Mouse (Mus musculus) c-Kit-positive CD71-positive TER-119-negative erythroid progenitor cells, embryonic 14.5 days (primary cell): Measurements from ENCODE around the gene Iqgap1.

Source experiments
- DNase-seq: peaks from one replicate; pipeline ENCODE4 v3.0.0-alpha.2; 2013; ENCODE audit warnings: low read depth

The Iqgap1 gene

DNA sequence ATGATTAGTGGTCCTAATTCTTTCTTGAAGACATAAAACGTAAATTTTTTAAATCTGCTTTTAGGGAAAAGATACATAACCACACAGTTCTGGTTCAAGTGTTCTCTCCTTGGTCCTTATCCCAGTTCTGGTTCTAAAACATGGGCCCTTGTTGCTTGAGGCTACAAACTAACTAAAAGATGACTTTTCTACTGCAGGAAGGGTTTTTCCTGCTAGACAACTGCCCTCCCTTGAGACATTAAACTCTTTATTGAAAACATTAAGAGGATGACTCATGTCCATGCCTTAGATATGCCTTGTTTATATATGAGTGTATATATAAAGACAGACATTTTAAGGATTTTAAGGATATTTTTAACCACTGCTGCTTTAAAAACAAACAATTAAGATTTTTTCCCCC lies 17.4 kb upstream of the Iqgap1 start:
- no peak for DNase-seq

DNA sequence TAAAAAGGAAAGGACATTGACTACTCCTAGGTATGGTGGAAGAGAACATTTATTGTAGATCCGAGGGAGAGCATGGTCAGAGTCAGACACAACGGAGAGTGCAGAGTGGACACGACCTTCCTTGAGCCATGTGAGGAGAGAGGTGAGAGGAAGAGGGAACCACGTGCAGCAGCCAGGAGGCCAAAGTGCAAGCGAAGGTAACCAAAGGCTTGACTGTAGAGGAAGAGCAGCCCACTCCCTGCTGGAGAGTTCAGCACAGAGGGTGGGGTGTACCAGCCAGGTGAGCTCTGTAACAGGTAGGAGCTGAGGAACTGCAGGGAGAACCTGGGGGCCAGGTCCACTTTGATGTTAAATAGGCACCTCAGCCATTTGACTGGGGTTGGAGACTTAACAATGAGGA lies 16.4 kb upstream of the Iqgap1 start:
- DNase-seq, result no peak

GRCm38 (mm10) chr7:80840937-80841336 lies 15.2 kb upstream of the Iqgap1 start:
- DNase-seq, result no peak

DNA sequence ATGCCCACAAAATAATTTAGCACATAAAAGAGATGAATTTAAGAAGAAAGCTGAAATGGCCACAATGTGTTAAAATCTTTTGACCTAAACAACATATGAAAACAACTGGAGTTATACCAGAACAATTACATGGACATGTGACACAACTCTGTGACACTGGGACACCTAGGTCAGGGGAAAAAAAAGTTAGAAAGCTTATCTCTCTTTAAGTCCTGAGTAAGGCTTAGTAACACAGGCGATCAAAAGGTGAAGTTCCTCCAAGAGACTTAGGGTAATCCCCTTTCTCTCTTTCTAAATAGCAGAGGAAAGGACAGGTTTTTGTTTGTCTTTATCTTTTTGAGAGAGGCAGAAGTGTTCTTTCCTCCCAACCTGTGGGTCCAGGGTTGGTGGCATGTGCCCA lies 14.5 kb upstream of the Iqgap1 start:
- DNase-seq, result no peak

GRCm38 (mm10) chr7:80839755-80840154 lies 14.0 kb upstream of the Iqgap1 start:
- no peak for DNase-seq

DNA sequence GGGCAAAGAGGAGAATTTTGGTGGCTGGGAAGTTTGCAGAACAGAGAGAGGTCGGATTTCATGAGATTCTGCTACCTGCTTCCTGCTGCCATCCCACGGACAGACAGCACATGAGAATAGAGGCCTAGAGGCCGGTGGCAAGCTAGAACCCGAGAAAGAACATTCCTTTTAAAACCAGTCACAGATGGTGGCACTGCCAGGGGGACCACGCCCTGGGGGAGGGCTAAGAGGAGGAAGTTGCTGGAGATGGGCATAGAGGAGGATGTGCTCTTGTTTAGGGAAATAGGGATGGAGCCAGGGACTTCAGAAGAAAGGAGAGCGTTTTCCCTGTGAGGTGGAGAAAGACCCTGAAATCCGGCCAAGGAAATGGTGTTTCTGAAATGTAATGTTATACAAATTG lies 12.5 kb upstream of the Iqgap1 start:
- no peak for DNase-seq

GRCm38 (mm10) chr7:80837736-80838135 lies 12.0 kb upstream of the Iqgap1 start:
- DNase-seq, result no peak

DNA sequence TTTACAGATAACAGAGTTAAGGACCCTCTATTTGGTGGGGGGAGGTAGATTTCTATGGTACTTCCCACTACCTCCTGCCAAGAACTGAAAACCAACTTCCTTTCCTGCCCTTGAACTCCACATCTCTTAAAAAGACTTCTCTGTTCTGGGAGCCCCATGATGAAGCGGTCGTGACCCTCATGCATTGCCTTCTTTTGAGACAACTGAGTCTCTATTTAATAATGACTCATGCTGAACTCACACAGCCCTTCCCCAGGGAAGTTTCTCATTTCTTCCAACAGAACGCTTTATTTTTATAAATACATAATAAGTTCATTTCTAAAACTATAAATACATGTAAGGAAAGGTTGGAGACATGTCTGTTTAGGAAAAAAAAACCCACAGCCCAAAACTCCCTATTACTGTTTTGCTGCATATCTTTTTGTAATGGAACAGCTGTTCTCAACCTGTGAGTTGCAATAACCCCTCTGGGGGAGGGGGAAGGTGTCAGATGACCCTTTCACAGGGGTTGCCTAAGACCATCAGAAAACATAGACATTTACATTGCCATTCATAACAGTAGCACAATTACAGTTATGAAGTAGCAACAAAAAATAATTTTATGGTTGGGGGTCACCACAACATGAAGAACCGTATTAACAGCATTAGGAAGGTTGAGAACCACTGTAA lies 10.3 kb upstream of the Iqgap1 start:
- no peak for DNase-seq

DNA sequence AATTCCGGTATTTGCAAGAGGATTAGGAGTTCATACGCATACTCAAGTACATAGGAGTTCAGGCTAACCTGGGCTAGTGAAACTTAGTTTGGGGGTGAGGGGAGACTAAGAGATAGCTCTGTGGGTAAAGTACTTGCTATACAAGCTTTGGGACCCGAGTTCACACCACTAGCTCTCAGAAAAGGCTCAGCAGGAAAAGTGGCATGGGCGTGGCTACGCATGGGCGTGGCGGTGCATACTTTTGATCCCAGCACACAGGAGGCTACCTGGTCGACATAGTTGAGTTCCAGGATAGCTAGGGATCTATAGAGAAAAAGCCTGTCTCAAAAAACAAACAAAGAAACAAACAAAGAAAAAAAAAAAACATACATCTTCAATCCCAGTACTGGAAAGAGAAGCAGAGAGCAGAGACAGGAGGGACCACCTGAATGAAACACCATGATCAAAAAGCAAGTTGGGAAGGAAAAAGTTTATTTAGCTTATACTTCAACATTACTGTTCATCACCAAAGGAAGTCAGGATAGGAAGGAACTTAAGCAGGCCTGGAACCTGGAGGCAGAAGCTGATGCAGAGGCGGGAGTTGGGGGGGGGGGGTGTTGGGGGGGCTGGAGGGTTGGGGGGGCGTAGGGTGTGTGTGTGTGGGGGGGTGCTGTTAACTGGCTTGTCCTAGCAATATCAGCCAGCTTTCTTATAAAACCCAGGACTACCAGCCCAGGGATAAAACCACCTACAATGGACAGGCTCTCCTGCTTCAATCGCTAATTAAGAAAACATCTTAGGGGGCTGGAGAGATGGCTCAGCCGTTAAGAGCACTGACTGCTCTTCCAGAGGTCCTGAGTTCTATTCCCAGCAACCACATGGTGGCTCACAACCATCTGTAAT lies 8.1 kb upstream of the Iqgap1 start:
- DNase-seq, result no peak

DNA sequence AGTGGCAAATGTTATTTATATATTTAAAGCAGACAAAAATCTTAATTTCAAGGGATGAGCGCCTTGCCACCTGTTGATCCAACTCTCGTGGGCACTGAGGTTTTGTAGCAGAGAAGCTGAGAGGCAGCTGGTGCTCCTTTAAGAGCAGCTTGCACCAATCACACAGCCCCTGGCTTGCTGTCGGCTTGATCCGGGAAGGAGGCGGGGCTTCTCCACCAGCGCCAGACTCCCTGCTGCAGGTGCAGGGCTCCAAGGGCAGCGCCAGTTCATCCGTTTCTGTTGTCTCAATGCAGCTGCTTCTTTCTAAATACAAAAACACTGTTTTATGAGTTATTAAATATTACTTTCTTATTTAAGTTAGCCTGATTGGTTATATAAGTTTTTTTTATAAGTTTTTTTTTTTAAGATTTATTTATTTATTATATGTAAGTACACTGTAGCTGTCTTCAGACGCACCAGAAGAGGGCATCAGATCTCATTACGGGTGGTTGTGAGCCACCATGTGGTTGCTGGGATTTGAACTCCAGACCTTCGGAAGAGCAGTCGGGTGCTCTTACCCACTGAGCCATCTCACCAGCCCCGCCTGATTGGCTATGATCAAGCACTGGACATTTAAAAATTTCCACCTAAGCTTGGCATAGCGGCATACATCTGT lies 7.3 kb upstream of the Iqgap1 start:
- peak; percentile 51 for DNase-seq

GRCm38 (mm10) chr7:80832191-80832590 lies 6.4 kb upstream of the Iqgap1 start:
- DNase-seq, result no peak

DNA sequence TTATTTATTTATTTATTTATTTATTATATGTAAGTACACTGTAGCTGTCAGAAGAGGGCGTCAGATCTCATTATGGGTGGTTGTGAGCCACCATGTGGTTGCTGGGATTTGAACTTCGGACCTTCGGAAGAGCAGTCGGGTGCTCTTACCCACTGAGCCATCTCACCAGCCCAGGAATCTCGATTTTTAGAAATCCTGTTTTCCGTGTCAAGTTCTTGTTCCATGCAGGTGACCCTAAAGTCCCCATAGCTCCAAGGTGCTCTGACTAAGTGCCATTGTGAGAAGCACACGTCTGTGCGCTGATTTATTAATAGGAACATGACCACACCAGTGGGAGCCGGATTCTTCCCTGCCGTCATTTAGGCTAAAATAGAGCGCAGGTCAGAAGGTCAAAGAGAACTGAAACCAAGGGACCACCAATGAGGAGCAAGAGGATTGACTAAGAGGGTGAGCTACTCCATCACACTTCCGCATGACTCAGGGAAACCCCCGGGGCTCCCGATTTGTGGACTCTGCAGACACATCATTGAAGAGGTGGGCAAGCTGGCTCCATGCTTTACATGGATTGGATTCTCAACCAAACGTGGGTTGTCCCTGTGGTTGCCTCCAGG lies 4.5 kb upstream of the Iqgap1 start:
- DNase-seq, result no peak

GRCm38 (mm10) chr7:80828146-80828860 lies 2.5 kb upstream of the Iqgap1 start:
- no peak for DNase-seq

GRCm38 (mm10) chr7:80823875-80824682 lies 1.7 kb downstream of the Iqgap1 start:
- peak; percentile 52 for DNase-seq

- DNase-seq, result no peak
These were observed 2.5 kb downstream of the Iqgap1 start for GRCm38 (mm10) chr7:80823267-80823666.

- DNase-seq, result no peak
These were observed 4.9 kb downstream of the Iqgap1 start for GRCm38 (mm10) chr7:80820838-80821237.

DNA sequence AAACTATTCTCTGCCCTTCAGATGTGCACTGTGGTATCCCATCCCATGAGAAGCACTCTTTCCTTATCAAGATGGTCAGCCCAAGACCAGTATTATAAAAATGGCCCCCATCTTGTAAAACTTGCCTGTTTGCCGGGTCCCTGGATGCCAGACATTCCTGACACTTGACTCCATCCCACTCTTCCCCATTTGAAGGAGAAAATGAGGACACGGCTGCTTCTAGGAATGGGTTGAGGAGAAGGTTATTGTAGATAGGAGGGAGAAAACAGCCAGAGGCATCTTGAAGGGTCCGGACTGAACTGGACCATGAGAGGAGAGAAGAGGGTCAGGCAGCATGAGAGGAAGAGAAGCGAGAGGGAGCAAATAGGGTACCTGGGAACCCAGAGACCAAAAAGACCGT lies 9.1 kb downstream of the Iqgap1 start:
- DNase-seq, result no peak

DNA sequence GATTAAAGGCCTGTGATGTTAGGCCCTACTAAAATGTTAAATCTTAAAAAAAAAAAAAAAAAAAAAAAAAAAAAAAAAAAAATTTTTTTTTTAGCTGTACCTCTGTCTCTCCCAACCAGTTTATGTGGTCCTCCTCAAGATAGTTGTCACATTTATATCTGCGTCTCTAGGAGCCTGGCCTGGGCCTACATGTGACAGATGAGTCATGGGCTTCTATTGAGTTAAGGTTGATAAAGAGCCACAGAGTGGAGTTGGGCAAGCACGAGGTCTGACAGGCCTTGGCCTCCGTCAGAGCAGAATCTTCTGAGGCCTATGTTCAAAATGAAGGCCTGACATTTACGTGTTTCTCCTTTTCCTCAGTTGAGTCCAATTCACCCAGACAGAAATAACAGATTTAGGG lies 12.4 kb downstream of the Iqgap1 start:
- no peak for DNase-seq

GRCm38 (mm10) chr7:80806331-80806730 lies 19.4 kb downstream of the Iqgap1 start:
- no peak for DNase-seq

GRCm38 (mm10) chr7:80803173-80803872 lies 22.5 kb downstream of the Iqgap1 start:
- peak; percentile 90 for DNase-seq
